Mouse (Mus musculus) adrenal gland, postnatal 10 days (tissue): ENCODE data around the gene Ufsp2. TPM values are rescaled to one million over a fixed set of nuclear protein-coding genes. Genes with fewer than 3 reads are reported as not detected.
A peak's percentile ranks its signal among the peaks of the same experiment; 100 is the strongest.

Experiments used
- DNase-seq: peaks from one replicate; pipeline ENCODE4 v3.0.0; 2021; ENCODE audit warnings: mixed read lengths
- total RNA-seq, 2 experiments: library from RNA; stranded (reverse); gene quantifications; 2 replicates each; pipeline ENCODE4 v1.2.3; 2021

Ufsp2 gene
- total RNA-seq, 2 experiments from 2014 or later = 50.9 to 52.5 TPM

DNA sequence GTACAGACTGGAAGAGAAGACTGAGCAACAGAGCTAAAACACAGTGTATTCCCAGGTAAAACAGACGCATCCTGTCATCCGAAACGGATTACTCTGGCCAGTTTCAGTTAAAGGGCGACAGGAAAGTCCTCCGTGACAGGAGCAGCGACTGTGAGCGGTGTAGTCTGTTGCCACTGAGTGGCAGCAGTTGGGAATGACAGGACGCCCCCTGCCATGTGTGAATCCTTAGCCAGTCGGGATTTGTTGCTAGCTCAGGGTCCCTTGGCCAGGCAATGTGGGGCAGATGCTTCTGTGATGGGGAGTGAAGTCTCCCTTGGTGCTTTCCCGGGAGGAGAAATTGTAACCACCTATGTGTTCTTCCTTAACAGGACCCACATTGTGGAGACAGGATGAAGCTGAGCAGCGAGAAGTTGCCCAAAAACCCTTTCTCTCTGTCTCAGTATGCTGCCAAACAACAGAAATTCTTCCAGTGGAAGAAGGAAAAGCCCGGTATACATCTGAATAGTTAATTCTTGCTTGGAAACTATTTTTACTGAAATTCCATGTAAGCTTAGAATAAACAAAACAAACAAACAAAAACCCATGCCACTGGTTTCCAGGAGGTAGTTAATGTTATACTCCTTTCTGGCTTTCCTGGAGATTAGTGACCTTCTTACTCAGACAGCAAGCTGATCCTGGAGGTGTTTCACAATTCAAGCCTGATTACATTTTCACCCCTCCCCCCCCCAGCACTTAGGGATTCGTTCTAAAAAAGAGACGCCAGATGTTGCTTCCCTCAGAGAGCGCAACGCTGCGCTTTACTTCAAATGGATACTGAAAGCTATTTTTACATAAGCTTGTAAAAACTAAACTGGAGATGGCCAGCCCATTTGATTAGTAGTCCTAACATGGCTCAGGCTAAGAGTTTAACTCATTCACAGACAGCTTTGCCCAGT lies 35.7 kb downstream of the Ufsp2 start:
- peak; percentile 22 for DNase-seq

DNA sequence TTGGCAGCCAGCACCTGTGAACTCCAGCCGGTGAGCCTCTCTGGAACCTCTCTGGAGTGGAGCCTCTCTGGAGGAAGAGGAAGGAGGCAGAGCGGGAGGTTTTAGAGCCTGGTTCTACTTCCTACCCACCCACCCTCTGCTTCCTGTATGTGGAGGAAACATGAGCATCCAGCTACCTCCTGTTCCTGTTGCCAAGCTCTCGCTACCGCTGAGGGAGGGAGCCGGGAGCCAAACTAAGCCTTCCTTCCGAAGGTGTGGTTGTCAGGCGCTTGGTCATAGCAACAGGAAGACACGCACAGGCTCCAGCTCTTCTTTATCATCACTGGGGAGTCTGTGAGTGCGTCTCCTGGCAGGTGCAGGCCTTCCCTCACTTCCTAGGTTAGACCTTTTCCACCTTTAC lies 46.9 kb downstream of the Ufsp2 start:
- no peak for DNase-seq

GRCm38 (mm10) chr8:46022758-46023157 lies 47.4 kb downstream of the Ufsp2 start:
- DNase-seq = no peak

DNA sequence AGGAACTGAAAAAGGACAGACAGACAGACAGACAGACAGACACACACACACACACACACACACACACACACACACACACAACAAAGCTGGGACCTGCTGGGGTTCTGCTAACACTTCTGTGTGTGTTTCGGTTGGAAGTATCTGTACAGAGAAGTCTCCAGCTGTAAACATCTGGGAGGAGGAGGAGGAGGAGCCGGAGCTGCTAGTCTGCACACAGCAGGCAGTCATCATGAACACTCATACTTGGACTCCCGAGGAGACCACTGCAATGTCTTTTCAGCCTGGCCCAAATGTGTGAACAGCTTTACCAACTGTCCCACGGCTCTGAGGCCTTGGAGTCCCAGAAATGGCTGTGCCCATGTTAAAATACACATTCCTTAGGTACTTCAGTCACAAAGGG lies 49.1 kb downstream of the Ufsp2 start:
- no peak for DNase-seq

- DNase-seq = no peak
These were observed 60.9 kb downstream of the Ufsp2 start for GRCm38 (mm10) chr8:46036217-46036616.

DNA sequence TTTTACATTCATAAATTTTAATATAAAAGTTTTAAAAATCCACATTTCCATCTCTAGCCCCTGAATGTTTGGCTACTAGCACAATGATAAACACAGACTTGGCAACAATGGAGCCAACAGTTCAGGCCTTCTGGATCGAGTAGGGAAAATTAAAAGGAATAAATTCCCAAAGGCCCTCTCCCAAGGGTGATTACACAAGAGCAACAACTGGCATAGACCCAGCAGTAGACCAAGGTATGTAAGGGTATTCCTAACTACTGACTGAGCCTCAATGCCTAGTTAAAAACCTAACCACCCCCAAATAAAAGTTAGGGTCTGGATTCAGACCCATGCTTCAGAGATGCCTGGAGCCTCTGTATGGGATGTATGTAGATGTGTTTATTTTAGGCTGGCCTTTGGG lies 64.3 kb downstream of the Ufsp2 start:
- peak; percentile 55 for DNase-seq

- DNase-seq = no peak
These were observed 64.9 kb downstream of the Ufsp2 start for GRCm38 (mm10) chr8:46040260-46040659.

Other genes with a start within 250 kb of the Ufsp2 start
- gene Pdlim3, start 90.1 kb upstream of the Ufsp2 start, total RNA-seq = 10 to 100 TPM; 21.6 to 41.8 TPM
- under 1 TPM in 1 of 2 experiments, not detected in 1; 0.21 TPM for gene Ccdc110, start 40.9 kb upstream of the Ufsp2 start, total RNA-seq
- 1 to 10 TPM; 1.0 to 2.5 TPM for gene 1700029J07Rik, start 276 bp upstream of the Ufsp2 start, total RNA-seq
- under 1 TPM; 0.09 to 0.24 TPM for gene Lrp2bp, start 23.8 kb downstream of the Ufsp2 start, total RNA-seq
- 1 to 10 TPM; 1.7 to 5.3 TPM for gene Ankrd37, start 30.2 kb downstream of the Ufsp2 start, total RNA-seq
- 10 to 100 TPM; 16.7 to 21.2 TPM for gene Cfap97, start 176.2 kb downstream of the Ufsp2 start, total RNA-seq
- gene Snx25, start 176.6 kb downstream of the Ufsp2 start, total RNA-seq = 10 to 100 TPM; 17.0 to 18.7 TPM
- 100 to 1,000 TPM; 276 to 572 TPM for gene Slc25a4, start 235.8 kb downstream of the Ufsp2 start, total RNA-seq